Comparison of ENCODE assay signal across 8 mouse cellular contexts in the genomic region with DNA sequence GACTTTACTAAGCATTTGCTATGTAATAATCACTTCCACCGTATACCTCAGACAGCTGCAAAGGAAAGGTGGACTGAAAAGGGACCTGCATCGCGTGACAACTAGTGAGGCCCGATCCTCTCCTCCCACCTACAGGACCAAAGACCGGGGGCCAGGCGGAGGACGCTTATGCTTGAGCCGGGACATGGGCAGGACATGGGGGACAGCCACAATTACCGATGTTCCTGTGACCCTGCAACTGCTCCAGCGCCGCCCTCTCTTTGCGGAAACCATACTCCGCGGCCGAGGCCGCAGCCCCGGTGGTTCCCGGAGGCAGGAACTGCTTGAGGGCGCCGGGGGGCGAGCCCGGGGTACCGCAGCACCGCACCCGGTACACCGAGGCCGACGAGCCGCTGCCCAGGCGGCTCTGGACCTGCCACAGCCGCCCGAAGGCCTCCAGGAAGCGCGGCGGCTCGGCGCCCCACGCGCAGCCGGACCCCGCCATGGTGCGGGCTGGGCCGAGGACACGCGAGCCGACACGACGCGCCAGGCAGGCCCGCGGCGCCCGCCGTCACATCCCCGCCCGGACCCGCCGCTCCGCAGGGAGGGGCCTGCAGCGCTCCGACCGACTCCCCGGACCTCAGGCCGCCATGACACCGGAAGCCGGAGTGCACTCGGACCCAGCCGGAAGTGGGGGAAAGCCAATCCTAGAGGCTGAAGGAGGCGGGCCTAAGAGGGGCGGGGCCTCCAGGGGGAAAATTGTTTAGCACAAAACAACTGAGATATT. TPM values are rescaled to one million over a fixed set of nuclear protein-coding genes. Genes with fewer than 3 reads are reported as not detected.
DNase-seq lines count a peak whose midpoint lies in the region; ATAC-seq and TF ChIP-seq lines count a peak whose summit lies in the region.

A gene (minus strand): TSS at position 641 of the 766 bp plus-strand sequence.

- 0 out of 2 replicates have a peak, but pooled peaks have one; percentile 8 for TF ChIP-seq CTCF in liver, embryonic 14.5 days (IDR thresholded peaks at IDR 0.05; ENCODE audit: low read depth)
- TF ChIP-seq CTCF in stomach, postnatal 0 days (IDR thresholded peaks at IDR 0.05; ENCODE audit: low read depth) = no peak

- H3K4me3 ChIP-seq in brown adipose tissue, adult 24 weeks (ENCODE audit: insufficient read depth, low read depth, low read length) = peak within 1 kb of the TSS; percentile 94
- H3K4me3 ChIP-seq in heart, embryonic 14.5 days (ENCODE audit: control insufficient read depth in 1 of 2, insufficient read depth in 1 of 2, low read depth in 1 of 2, low read length in 2 of 2) = peak within 1 kb of the TSS; percentile 87 to 98
- peak within 1 kb of the TSS; percentile 83 to 85 for H3K4me3 ChIP-seq in liver, embryonic 14.5 days (ENCODE audit: insufficient read depth in 1 of 2, low read depth in 2 of 2, low read length in 2 of 2)
- peak within 1 kb of the TSS; percentile 92 for H3K4me3 ChIP-seq in neural tube, embryonic 11.5 days (ENCODE audit: low read depth, low read length)
- H3K4me3 ChIP-seq in stomach, postnatal 0 days (ENCODE audit: low read depth, low read length) = peak within 1 kb of the TSS; percentile 84

- H3K9me3 ChIP-seq in heart, embryonic 14.5 days (ENCODE audit: control insufficient read depth, low read length) = no peaks in the 10 kb centered on the region
- no peaks in the 10 kb centered on the region for H3K9me3 ChIP-seq in liver, embryonic 14.5 days (ENCODE audit: control insufficient read depth, low read length)
- no peaks in the 10 kb centered on the region for H3K9me3 ChIP-seq in neural tube, embryonic 11.5 days (ENCODE audit: control insufficient read depth, low read length)
- H3K9me3 ChIP-seq in stomach, postnatal 0 days (ENCODE audit: control insufficient read depth, low read length) = no peaks in the 10 kb centered on the region

- DNase-seq in CD4-positive, CD25-positive, alpha-beta regulatory T cell, adult 2 months (ENCODE audit: low read depth, low spot score) = peak; percentile 91
- peak; percentile 54 for DNase-seq in fibroblast of lung, adult 2 months (ENCODE audit: low read depth)
- peak; percentile 93 to 96 for DNase-seq in kidney, postnatal 25 days
- DNase-seq in liver, embryonic 14.5 days (ENCODE audit: low read depth in 3 of 3, low spot score in 3 of 3) = peak; percentile 73 to 84 (median 80)
- peak; percentile 90 for DNase-seq in neural tube, embryonic 11.5 days (ENCODE audit: low spot score)
- DNase-seq in stomach, postnatal 0 days (ENCODE audit: low spot score) = peak; percentile 93

- peak within 1 kb of the TSS; percentile 61 for H3K27ac ChIP-seq in brown adipose tissue, adult 24 weeks (replicated peaks; ENCODE audit: low read depth, low read length)
- H3K27ac ChIP-seq in heart, embryonic 14.5 days (replicated peaks in 1 of 2; ENCODE audit: control insufficient read depth in 1 of 2, insufficient read depth in 1 of 2, low read depth in 2 of 2, low read length in 2 of 2) = peak within 1 kb of the TSS; percentile 67 to 87
- H3K27ac ChIP-seq in liver, embryonic 14.5 days = peak within 1 kb of the TSS; percentile 66
- peak within 1 kb of the TSS; percentile 73; the same call in 1 of the 2 replicates for H3K27ac ChIP-seq in neural tube, embryonic 11.5 days (ENCODE audit: low read depth, low read length)
- peak within 1 kb of the TSS; percentile 96 for H3K27ac ChIP-seq in stomach, postnatal 0 days (replicated peaks)

- no peaks in the 10 kb centered on the region; the same call in 1 of the 2 replicates for H3K27me3 ChIP-seq in heart, embryonic 14.5 days (ENCODE audit: control insufficient read depth, insufficient read depth, low read length)
- H3K27me3 ChIP-seq in liver, embryonic 14.5 days (ENCODE audit: control insufficient read depth, insufficient read depth, low read length) = no peaks in the 10 kb centered on the region; the same call in 1 of the 2 replicates
- H3K27me3 ChIP-seq in neural tube, embryonic 11.5 days (ENCODE audit: control insufficient read depth, insufficient read depth, low read length) = no peaks in the 10 kb centered on the region
- no peaks in the 10 kb centered on the region for H3K27me3 ChIP-seq in stomach, postnatal 0 days (ENCODE audit: control insufficient read depth, insufficient read depth, low read length)

- H3K9ac ChIP-seq in heart, embryonic 14.5 days (ENCODE audit: low read length) = peak within 1 kb of the TSS; percentile 94
- H3K9ac ChIP-seq in liver, embryonic 14.5 days (replicated peaks) = peak within 1 kb of the TSS; percentile 92
- peak within 1 kb of the TSS; percentile 91 for H3K9ac ChIP-seq in neural tube, embryonic 11.5 days (ENCODE audit: low read length)
- H3K9ac ChIP-seq in stomach, postnatal 0 days (ENCODE audit: low read length) = peak within 1 kb of the TSS; percentile 97

- ATAC-seq in heart, embryonic 14.5 days (ENCODE audit: insufficient number of reproducible peaks, insufficient read depth, low FRiP score, low read depth) = peak; percentile 95
- peak; percentile 99 for ATAC-seq in liver, embryonic 14.5 days (ENCODE audit: insufficient read depth)
- ATAC-seq in neural tube, embryonic 11.5 days (ENCODE audit: insufficient read depth, low FRiP score, low TSS enrichment) = peak; percentile 99
- ATAC-seq in stomach, postnatal 0 days (ENCODE audit: low FRiP score, low TSS enrichment) = peak; percentile 98

- WGBS in heart, embryonic 14.5 days = under 1% methylated on average over 61 of the region's 70 CpGs
- WGBS in liver, embryonic 14.5 days (ENCODE audit: insufficient replicate concordance) = under 1% methylated on average over 69 of the region's 70 CpGs
- WGBS in neural tube, embryonic 11.5 days = under 1% methylated on average over 63 of the region's 70 CpGs
- under 1% methylated on average over 64 of the region's 70 CpGs for WGBS in stomach, postnatal 0 days

- TF ChIP-seq EP300 in liver, embryonic 14.5 days (IDR thresholded peaks at IDR 0.05; ENCODE audit: low read depth) = no peak
- no peak for TF ChIP-seq EP300 in stomach, postnatal 0 days (optimal IDR thresholded peaks at IDR 0.05)

- H3K4me2 ChIP-seq in heart, embryonic 14.5 days (ENCODE audit: low read length) = peak within 1 kb of the TSS; percentile 88
- H3K4me2 ChIP-seq in liver, embryonic 14.5 days (ENCODE audit: low read depth) = peak within 1 kb of the TSS; percentile 86
- peak within 1 kb of the TSS; percentile 74 for H3K4me2 ChIP-seq in neural tube, embryonic 11.5 days (ENCODE audit: low read depth)
- H3K4me2 ChIP-seq in stomach, postnatal 0 days (replicated peaks; ENCODE audit: low read depth) = peak within 1 kb of the TSS; percentile 70

- H3K36me3 ChIP-seq in heart, embryonic 14.5 days (ENCODE audit: control insufficient read depth, insufficient read depth, low read length) = peaks cover 22% of the 10 kb centered on the region
- H3K36me3 ChIP-seq in liver, embryonic 14.5 days (replicated peaks; ENCODE audit: control insufficient read depth, insufficient read depth, low read depth) = peaks cover 10% of the 10 kb centered on the region
- no peaks in the 10 kb centered on the region; the same call in 1 of the 2 replicates for H3K36me3 ChIP-seq in neural tube, embryonic 11.5 days (ENCODE audit: control insufficient read depth, insufficient read depth, low read length)
- peaks cover 3% of the 10 kb centered on the region; the same call in 1 of the 2 replicates for H3K36me3 ChIP-seq in stomach, postnatal 0 days (ENCODE audit: control insufficient read depth, insufficient read depth, low read length)

- no peaks in the 10 kb centered on the region; the same call in 1 of the 2 replicates for H3K4me1 ChIP-seq in brown adipose tissue, adult 24 weeks (ENCODE audit: control insufficient read depth, insufficient read depth, insufficient read length, low read length)
- H3K4me1 ChIP-seq in heart, embryonic 14.5 days (ENCODE audit: control insufficient read depth in 2 of 2, insufficient read depth in 2 of 2, low read length in 2 of 2) = no peaks in the 10 kb centered on the region; a peak in 1 of 4 replicates
- H3K4me1 ChIP-seq in liver, embryonic 14.5 days (replicated peaks; ENCODE audit: control insufficient read depth in 2 of 2, insufficient read depth in 2 of 2, low read length in 1 of 2) = peaks cover 6 to 8% of the 10 kb centered on the region in 2 experiments
- H3K4me1 ChIP-seq in neural tube, embryonic 11.5 days (ENCODE audit: control insufficient read depth, insufficient read depth, low read length) = 0 out of 2 replicates have a peak, but pooled peaks cover 3% of the 10 kb centered on the region
- H3K4me1 ChIP-seq in stomach, postnatal 0 days (replicated peaks; ENCODE audit: control insufficient read depth, insufficient read depth) = no peaks in the 10 kb centered on the region

RNA-seq across cellular contexts. Expression of the gene that starts here (rescaled TPM):
- 32.6 and 42.6 TPM in 2 replicates for polyA plus RNA-seq in brown adipose tissue, adult 24 weeks (2012; ENCODE audit: insufficient read depth, insufficient read length, missing spikeins)
- polyA plus RNA-seq in heart, embryonic 14.5 days (2014; fragmentation: Nextera tagmentation; extraction: Ambion mirVana) = 8.7 and 9.0 TPM in 2 replicates
- 7.6 and 9.3 TPM in 2 replicates for polyA plus RNA-seq in liver, embryonic 14.5 days (2012; rRNA removed)
- polyA plus RNA-seq in liver, embryonic 14.5 days (2014; fragmentation: Nextera tagmentation; extraction: Ambion mirVana) = 8.4 and 9.5 TPM in 2 replicates
- polyA plus RNA-seq in neural tube, embryonic 11.5 days (2014; fragmentation: Nextera tagmentation; extraction: Ambion mirVana) = 17.3 and 19.7 TPM in 2 replicates
- 4.1 TPM in 2 replicates for polyA plus RNA-seq in stomach, postnatal 0 days (2015; fragmentation: Nextera tagmentation; extraction: Ambion mirVana)

Comparison
In these comparisons a context has a peak if more than half of its experiments do, and no peak if none do; other contexts are left out.
1. Peak in every context shown above with its lines: DNase-seq, ATAC-seq, H3K4me3 ChIP-seq and H3K27ac ChIP-seq.